Mouse (Mus musculus): ENCODE results near the gene Tnfrsf13b.

The Tnfrsf13b gene

DNA sequence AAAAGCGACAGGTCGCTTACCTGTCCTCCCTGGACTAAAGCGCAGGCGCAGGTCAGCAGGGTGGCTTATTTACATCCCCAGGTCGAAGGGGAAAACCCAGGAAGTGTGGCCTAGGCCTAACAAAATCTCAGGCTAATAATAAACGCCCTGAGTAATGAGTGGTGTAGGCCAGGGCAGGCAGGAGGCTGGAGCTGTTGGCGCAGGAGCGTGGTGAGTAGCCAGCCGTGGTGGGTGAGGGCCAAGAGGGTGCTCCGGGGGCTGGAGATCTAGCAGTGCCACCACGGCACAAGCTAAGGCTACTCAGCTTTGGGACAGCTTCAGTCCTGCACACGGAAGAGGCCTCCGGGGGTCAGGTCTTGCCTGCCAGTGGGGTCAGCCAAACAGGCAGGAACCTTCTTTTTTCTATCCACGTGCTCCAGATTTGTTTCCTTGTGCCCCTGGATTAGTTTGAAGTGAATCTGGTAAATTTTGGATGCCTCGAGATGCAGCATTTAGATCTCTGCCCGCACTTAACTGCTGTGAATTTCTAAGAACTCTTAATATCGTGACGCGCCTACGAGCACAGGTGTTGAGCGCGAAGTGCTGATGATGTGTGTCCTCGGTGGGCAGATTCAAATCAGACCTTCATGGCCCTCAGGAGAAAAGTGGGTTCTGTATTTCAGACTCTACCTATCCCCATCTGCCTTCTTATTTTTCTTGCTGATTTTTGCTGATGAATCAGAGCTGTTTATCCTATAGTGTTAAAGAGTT, at the start of gene Tnfrsf13b:
Gene Tnfrsf13b, plus strand, starts transcription at position 150 of the 750 bp plus-strand sequence.
- in situ Hi-C loops (cut with MboI) = no loop called here

DNA sequence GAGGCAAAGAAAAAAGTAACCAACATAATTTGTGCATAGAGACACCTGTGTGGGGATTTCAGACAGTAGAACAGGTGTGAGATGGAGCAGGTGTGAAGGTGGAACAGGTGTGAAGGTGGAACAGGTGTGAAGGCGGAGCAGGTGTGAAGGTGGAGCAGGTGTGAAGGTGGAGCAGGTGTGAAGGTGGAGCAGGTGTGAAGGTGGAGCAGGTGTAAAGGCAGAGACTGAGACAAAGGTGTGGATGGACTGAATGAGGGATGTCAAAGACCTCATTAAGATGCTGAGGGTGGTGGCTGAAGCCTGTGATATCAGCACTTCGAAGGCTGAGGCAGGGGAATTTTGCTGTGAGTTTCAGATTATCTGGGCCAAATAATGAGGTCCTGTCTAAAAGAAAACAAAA, 44.9 kb upstream of the Tnfrsf13b start:
- in situ Hi-C loops (cut with MboI) = no loop called here

DNA sequence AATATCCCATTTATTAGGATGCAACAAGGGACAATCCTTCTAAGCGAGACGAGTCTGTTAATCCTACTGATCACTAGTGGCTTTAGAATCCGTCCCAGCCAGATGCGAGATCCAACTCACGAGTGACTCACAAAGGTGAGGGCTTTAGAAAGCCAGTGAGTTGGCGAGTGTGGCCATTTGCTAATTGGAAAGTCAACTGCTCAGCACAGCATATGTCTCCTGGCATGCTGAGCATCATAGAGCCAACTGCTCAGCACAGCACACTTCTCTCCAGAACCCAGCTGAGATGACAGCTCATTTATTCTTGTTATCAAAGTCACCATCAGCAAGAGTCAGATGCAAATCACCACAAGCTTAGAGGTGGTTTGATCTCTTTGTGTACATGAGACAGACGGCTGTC, 36.4 kb upstream of the Tnfrsf13b start:
- in situ Hi-C loops (cut with MboI) = no loop called here

DNA sequence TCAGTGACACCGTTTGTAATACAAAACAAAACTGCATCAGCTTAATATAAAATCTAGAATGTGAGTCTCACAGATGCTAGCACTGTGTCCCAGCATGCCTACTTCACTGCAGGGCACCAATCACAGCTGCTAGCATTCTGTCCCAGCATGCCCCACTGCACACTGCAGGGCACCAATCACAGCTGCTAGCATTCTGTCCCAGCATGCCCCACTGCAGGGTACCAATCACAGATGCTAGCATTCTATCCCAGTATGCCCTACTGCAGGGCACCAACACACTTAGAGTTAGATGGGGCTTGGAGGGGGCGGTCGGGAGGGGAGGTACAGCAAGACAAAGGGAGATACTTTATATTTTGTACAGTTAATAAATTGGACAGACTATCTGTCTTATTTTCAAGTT, 35.4 kb upstream of the Tnfrsf13b start:
- in situ Hi-C loops (cut with MboI) = no loop called here

DNA sequence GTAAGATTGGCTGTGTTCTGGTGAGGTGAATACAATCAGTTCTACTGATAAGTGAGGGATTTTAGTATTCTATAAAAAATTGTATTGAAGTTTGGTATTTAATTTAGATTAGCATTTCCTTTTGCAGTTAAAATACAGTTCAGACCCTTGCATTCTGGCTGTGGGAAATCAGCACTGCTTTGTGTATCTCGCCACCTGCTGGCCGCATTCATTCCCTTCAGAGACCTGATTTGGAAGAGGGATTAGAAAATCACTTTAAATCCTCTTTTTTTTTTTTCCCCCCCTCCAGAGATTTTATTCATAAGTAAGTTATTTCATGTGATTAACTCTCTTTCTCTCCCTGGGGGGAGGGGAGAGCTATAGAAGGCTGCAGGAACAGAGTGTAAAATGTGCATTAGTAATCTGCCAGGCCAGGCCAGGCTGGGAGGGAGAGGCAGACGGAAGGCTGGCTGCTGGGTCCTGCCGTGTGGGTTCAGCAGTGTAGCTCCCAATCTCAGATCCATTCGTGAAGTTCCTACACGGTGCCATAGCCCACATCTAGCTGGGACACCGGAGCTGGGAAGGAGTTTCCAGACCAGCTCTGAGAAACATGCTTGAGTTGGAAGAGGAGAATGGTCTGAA, 34.8 kb upstream of the Tnfrsf13b start:
- in situ Hi-C loops (cut with MboI) = no loop called here

DNA sequence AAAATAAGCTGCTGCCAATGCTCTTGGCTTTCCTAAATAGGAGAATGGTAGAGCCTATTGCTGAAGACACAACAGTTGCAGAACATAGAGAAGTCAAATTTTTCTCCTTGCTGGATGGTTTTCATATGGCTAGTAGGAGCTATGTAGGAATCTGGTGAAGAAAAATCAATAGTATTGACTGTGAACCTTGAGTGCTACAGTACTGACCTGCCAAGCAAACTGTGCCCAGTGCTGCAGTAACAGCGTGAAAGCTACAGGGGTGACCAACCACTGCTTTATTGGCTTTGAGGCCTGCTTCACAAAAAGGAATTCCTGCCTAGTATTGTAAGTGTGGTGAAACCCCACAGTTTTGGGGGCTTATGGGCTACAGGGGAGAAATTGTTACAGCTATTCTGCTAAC, 28.5 kb upstream of the Tnfrsf13b start:
- in situ Hi-C loops (cut with MboI) = no loop called here

DNA sequence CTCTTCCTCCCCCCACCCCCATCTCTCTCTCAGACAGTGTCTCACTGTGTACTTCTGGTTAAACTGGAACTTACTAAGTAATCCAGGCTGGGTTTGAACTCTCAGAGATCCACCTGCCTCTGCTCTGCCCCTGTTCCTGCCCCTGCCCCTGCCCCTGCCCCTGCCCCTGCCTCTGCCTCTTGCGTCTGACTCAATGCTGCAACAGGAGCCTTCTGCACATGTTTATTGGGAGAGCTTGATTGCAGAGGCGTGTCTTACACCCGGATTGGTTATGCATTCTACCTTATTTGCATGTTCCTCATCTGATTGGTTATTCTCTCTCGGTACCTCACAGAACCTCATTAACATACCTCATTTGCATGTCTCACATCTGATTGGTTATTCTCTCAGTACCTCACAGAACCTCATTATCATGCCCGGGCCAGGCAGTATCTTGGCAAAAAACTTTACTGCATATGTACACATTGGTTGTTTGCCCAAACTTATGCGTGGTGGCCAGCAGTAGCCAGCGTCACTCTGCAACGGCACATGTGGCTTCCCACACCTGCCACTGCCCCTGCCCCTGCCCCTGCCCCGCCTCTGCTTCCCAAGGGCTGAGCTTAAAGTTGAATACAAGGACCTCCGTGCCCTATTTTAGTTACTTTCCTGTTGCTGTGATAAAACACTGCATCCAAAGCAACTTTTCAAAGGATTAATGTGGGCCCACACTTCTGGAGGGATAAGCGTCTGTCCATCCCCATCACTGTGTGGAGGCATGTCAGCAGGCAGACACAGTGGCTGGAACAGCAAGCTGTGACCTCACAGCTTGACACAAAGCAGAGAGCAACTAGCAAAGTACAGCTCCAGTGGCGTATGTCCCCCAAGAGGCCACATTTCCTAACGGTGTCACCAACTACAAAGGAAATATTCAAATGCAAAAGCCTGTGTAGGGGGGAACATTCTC, 23.9 kb upstream of the Tnfrsf13b start:
- in situ Hi-C loops (cut with MboI) = no loop called here

DNA sequence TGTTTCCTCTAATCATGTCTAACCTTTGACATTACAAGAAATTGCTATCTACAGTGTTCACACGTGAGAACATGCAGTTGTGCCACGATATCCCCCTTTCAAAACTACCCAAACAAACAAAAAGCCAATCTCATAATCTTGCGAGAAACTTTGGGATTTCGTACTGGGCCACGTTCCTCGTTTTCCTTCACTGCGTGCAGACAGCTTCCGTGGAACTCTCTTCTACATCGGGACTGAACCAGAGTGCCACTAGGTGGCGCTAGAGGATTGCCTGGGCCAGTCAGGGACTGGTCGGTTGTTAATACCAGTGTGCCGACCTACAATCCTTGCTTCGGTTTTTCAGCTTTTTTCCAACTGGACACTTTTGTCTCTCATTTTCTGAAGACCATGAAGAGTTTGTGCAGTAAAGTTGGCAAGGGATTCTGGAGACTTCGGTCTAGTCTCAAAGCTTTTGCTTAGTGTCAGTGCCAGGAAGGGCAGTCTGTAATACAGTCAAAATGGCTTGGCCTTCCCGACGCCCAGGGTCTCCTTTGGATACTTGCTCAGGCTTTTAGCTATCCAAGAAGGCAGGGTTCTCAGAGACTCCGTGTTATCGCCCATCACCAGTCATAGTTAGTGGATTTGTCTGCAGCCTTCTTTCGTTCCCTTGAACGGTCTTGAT, 22.2 kb upstream of the Tnfrsf13b start:
- in situ Hi-C loops (cut with MboI) = no loop called here

DNA sequence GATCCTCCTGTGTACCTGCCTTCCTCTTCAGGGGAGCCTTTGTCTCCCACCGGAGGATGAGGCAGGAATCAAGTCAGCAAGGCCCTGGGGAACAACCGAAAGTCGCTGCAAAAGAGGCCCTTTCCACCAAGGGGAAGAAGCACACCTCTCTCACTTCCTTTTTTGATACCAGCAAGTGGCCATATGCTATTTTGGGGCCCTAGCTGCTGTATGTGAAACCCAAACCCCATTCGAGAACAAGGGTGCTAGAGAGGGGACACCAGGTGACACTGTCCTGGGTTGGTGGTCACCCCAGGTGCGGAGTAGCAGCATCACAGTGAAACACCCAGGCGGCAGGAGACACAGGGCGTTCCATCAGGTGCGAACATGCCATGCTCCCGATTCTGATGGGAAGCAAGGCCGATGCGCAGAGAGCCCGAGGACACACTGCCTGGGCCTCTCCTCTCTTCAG, 17.6 kb upstream of the Tnfrsf13b start:
- in situ Hi-C loops (cut with MboI) = loop anchor here (5.0 kb wide), 1 partner anchor 48 kb away; no protein-coding TSS in a partner anchor

DNA sequence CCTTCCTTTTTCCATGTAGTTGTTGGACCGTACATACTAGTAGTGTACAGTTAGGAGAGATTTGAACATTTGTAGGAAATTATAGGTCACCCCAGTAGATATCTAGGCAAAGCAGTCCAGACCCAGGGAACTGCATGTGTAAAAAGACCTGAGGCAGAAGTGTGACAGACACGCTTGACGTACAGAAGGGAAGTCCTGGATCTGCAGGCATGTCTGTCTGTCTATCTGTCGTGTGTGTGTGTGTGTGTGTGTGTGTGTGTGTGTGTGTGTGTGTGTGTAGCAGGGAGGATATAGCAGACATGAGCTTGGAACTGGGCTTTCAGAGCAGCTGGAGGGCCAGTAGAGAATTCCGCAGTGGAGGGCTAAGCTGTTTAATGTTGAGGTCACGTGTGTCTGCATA, 16.8 kb upstream of the Tnfrsf13b start:
- in situ Hi-C loops (cut with MboI) = loop anchor here (5.0 kb wide), 1 partner anchor 48 kb away; no protein-coding TSS in a partner anchor

DNA sequence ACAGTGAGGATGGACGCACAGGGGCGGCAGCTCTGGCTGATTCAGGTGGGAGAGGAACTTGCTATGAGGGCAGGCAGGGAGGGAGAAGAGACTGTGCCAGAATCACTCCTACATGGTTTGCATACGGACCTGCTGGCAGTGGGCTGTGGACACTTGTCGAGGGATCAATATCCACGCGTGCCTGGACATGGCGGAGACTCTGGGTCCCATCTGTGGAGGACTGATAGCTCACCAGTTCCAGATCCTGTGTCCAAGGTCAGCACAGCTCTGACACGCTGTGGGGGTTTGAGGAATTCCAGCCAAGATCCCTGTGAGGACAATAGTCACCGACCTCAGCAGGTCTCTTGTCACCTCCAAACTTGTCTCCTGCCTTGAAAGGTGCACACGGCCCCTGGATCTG, 16.4 kb upstream of the Tnfrsf13b start:
- in situ Hi-C loops (cut with MboI) = no loop called here

DNA sequence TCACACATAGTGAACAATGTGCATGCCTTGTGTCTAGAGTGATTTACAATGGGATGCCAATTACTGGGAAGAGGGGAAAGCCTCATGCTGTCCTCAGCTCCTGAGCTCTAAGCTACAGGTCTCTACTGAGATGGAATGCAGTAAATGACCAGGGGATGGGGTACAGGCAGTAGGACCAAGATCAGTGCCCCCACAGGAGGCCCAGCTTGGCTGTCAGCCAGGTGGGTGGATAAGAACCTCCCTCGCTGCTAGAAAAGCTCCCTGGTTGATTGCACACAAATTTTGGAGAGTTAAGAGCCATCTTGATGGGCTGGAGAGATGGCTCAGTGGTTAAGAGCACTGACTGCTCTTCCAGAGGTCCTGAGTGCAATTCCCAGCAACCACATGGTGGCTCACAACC, 15.6 kb upstream of the Tnfrsf13b start:
- in situ Hi-C loops (cut with MboI) = no loop called here

DNA sequence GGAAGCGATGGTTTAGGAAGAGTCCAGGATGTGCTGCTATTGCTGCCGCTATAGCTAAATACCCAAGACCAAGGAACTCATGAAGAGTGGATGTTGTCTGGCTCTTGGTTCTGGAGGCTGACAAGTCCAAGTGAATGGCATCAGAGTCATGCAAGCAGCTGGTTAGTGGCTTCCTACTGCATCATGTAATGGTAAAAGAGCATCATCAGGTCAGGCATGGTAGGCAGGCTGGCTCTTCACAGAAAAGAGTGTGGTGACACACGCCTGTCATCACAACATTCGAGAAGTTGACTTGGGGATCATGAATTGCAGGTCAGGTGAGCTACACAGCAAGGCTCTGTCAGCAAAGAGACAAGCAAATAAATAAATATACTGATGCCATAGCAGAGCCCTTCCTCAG, 15.1 kb upstream of the Tnfrsf13b start:
- in situ Hi-C loops (cut with MboI) = no loop called here

DNA sequence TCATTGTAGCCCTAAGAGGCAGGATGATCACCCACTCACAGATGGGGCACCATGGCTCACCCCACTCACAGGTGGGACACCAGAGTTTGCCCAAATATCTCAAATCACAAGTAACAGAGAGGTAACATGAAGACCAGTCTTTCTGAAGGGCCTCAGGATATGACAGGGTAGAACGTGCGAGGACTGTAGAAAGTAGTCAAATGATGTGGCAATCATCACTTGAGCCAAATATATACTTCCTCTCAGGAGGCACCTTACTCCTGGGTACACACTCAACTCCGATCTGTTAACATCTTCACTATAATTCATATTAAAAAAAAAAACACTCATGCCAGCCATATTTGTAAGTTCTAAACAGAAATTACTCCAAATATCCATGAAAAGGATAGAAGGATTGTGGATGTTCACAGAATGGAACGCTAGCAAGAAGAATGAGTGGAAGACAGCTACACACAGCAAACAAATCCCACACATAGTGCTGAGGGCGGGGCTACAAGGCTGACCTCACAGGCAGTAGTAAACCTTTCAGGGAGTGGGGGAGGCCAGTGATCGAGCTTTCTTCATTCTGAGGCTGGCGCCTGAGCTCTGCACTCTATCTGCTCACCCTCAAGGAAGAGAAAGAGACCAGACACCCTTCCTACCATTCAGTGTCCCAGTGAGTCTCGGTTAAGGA, 14.1 kb upstream of the Tnfrsf13b start:
- in situ Hi-C loops (cut with MboI) = no loop called here

DNA sequence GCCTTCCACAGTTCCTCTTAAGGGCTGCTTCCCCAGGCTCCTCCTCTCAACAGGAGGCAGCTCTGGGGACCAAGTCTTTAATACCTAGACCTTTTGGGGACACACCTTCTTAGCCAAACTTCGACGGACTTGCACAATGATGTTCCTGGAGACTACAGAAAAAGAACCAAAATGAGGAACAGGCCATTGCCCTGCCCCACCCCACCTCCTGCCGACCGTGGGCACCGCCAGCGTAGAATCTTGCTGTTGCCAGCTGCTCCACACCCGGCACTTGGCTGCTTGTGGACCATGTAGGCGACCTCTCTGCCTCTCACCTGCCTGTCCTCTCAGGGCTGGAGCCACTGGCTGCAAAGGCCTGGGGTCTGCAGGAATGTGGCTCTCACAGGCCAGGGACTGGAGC, 10.3 kb upstream of the Tnfrsf13b start:
- in situ Hi-C loops (cut with MboI) = no loop called here

DNA sequence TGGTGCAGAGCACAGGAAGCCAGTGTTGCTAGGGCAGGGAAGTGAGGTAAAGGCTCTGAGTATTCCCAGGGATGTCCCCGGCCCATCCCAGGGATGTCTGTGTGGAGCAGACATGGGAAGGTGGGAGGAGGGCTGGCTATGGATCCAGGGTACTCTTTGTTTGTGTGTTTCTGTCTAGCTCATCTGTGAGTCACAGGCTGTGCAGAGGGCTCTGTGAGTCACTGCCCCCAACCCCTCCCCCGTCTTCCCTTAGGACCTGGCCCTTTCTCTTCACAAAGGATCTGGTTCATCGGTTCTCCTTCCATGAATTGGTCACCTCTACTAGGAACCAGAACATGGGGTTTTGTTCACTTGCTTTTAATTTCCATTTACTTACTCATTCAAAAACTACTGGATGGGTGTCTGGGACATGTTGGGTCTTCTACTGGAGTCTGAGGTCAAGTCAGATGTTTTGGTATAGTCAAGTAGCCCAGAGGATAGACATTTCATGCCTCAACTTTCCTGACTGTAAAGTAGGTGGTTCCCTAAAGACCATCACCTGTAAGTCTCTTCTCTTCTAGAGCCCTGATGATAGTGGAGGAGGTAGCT, 6.5 kb upstream of the Tnfrsf13b start:
- in situ Hi-C loops (cut with MboI) = no loop called here

DNA sequence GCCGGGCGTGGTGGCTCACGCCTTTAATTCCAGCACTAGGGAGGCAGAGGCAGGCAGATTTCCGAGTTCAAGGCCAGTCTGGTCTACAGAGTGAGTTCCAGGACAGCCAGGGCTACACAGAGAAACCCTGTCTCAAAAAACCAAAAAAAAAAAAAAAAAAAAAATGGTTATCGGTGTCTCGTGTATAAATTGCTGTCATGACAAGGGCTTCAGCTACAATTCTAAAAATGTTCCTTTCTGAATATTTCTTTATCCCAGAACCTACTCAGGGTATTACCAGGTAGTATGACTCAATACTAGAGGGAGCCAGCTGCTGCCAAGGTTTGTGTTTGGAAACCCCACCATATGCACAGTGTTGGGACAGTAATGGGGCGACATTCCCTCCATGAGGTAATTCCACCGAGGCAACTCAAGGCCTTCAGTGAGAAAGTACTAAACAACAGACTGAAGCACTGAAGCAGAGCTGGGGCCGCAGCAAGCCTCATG, 4.2 kb upstream of the Tnfrsf13b start:
- in situ Hi-C loops (cut with MboI) = no loop called here

DNA sequence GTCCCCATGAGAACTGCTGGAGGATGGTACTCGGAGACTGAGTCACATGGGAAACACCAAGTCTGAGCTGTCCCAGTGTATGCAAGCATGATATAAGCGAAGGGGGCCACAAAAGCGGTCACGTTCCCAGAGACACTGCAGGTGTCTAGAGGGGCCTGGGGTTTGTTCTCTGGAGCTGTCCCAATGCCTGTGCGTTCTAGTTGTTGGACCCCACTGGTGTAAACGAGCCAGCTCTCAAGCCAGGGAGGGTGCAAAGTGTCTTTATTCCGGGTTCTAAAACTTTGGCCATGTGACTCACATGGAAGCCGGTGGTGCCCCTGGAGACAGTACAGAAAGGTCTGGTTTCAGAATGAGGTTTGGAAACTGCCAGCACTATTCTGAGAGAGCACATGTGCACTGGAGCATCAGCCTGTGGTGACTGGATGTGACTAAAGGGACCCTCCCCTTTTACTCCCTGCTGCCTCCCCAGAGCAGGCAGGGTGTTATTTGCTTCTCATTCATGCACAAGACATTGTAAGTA, 3.7 kb upstream of the Tnfrsf13b start:
- in situ Hi-C loops (cut with MboI) = no loop called here

DNA sequence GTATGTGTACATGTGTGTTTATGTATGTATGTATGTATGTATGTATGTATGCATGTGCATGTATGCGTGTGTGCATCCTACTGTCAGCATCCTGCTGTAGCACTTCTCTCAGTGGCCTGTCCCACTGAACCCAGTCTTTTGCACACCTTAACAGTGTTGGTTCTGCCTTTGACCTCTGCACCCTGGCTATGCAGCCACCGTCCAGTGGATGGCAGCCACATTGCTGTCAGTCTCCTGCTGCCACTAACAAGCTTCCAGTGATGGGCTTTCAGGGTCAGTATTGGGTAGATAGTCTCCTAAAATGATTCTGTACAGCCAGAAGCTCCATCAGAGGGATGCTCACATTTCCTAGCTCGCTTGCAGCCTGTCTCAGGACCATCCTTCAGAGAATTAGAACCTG, 2.7 kb upstream of the Tnfrsf13b start:
- in situ Hi-C loops (cut with MboI) = no loop called here

DNA sequence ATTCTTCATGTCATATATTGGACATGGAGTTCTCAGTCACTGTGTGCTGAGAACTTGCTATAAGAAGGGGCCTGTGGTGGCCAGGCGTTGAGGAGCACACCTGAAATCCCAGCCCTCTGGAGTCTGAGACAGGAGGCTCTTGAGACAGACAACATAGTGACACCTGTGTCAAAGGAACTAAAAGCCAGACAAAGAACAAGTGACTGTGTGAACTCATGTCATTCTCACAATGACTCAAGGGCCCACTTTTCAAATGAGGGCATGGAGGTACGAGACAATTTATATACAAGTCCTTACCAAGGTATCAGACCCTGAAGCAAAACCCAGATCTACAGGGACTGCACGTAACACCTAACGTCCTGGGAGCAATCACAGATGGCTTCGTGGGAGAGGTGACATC, 585 bp upstream of the Tnfrsf13b start:
- in situ Hi-C loops (cut with MboI) = no loop called here

Measured in mature B cell (primary cell).